Mouse (Mus musculus) cerebral cortex, adult 2 months (tissue): ENCODE data around the gene Gm49354.

Experiments used
- WGBS: fragments of 180-500 bp; shearing (Covaris S2); methylation state at CpG from one replicate; pipeline ENCODE4 v1.1.7; 2018; 5-methylcytosine and 5-hydroxymethylcytosine counted together

Gene Gm49354

DNA sequence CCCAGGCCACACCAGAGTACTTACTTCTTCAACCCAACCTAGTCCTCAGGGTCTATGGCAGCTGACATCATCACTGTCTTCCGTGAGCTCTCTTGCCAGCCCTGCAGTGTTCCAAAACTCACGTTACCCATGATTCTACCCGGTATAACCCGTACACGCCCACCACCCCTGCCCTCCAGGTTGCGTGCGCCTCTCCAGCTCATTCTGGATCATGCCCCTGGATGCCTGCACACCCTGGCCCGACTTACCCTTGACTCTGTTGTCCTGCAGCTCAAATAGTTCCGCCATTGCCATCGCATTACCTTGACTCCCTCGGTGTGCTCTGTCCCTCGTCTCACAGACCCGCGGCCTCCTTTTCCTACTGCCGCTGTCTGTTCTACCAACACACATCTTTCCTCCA, 71.8 kb downstream of the Gm49354 start, which contains the start of gene Spata31d1a:
Gene Spata31d1a (minus strand): TSS at position 101 of the 400 bp plus-strand sequence.
- WGBS = 93% methylated on average over 15 of the region's 15 CpGs
